ENCODE assay signal across 26 mouse cellular contexts in genomic region chr4:10254029-10254690, GRCm38 (mm10).
DNase-seq lines count a peak whose midpoint lies in the region; ATAC-seq and TF ChIP-seq lines count a peak whose summit lies in the region.
"Had no signal": no experiment of that assay in that cellular context is flagged by ENCODE, and none has a peak within 500 bp of the region (broad histone marks: within the 10 kb centered on the region; RNA-seq: fewer than 3 reads in every experiment).

No protein-coding gene starts in this region.

- DNase-seq in limb, embryonic 10.5 days (ENCODE audit: low spot score) = no peak
- peak; percentile 64 for DNase-seq in limb, embryonic 14.5 days (ENCODE audit: low spot score)
- no peak for DNase-seq in frontal cortex, postnatal 36 days (ENCODE audit: low spot score in 2 of 2)
- no peak for DNase-seq in gastrocnemius, postnatal 25 days
- DNase-seq: adrenal gland, adult 2 months; adrenal gland, postnatal 14 days; cerebellum, adult 11-12 months; cerebellum, adult 8-10 months; cerebellum, postnatal 10 days; cerebellum, postnatal 36 days; embryo, embryonic 11 days; gastrocnemius, postnatal 36 days; heart, adult 2 months; heart, postnatal 14 days; heart, postnatal 4 days had no signal

- H3K4me2 ChIP-seq in forebrain, embryonic 15.5 days (replicated peaks) = no peak overlapping the region
- no peak overlapping the region for H3K4me2 ChIP-seq in forebrain, embryonic 12.5 days
- no peak overlapping the region for H3K4me2 ChIP-seq in limb, embryonic 13.5 days (replicated peaks)
- no peak overlapping the region for H3K4me2 ChIP-seq in forebrain, embryonic 16.5 days (ENCODE audit: low read length)
- no peak overlapping the region for H3K4me2 ChIP-seq in limb, embryonic 14.5 days (replicated peaks; ENCODE audit: low read depth, low read length, severe bottlenecking)
- H3K4me2 ChIP-seq: embryonic facial prominence, embryonic 13.5 days; heart, embryonic 13.5 days had no signal

- H3K4me1 ChIP-seq in forebrain, embryonic 15.5 days = no peaks in the 10 kb centered on the region
- no peaks in the 10 kb centered on the region for H3K4me1 ChIP-seq in forebrain, embryonic 12.5 days
- H3K4me1 ChIP-seq in limb, embryonic 13.5 days = peaks cover 5% of the 10 kb centered on the region; the same call in 1 of the 2 replicates
- no peaks in the 10 kb centered on the region for H3K4me1 ChIP-seq in limb, embryonic 10.5 days
- H3K4me1 ChIP-seq in forebrain, embryonic 16.5 days (replicated peaks; ENCODE audit: control insufficient read depth, insufficient read depth, low read length) = no peaks in the 10 kb centered on the region
- 0 out of 2 replicates have a peak, but pooled peaks cover 2% of the 10 kb centered on the region for H3K4me1 ChIP-seq in limb, embryonic 14.5 days (ENCODE audit: control insufficient read depth, insufficient read depth, low read length)
- H3K4me1 ChIP-seq: embryonic facial prominence, embryonic 10.5 days; embryonic facial prominence, embryonic 13.5 days had no signal

- no peaks in the 10 kb centered on the region for H3K36me3 ChIP-seq in forebrain, embryonic 15.5 days
- no peaks in the 10 kb centered on the region for H3K36me3 ChIP-seq in forebrain, embryonic 12.5 days (replicated peaks)
- no peaks in the 10 kb centered on the region for H3K36me3 ChIP-seq in limb, embryonic 13.5 days
- no peaks in the 10 kb centered on the region for H3K36me3 ChIP-seq in limb, embryonic 10.5 days
- H3K36me3 ChIP-seq in forebrain, embryonic 16.5 days (ENCODE audit: control insufficient read depth, insufficient read depth) = no peaks in the 10 kb centered on the region
- no peaks in the 10 kb centered on the region for H3K36me3 ChIP-seq in limb, embryonic 14.5 days (ENCODE audit: control insufficient read depth, insufficient read depth, low read length)
- H3K36me3 ChIP-seq: embryonic facial prominence, embryonic 10.5 days; embryonic facial prominence, embryonic 13.5 days; heart, embryonic 10.5 days; heart, embryonic 13.5 days had no signal

- no peak overlapping the region for H3K9ac ChIP-seq in forebrain, embryonic 15.5 days (replicated peaks)
- no peak overlapping the region for H3K9ac ChIP-seq in forebrain, embryonic 12.5 days
- H3K9ac ChIP-seq in limb, embryonic 13.5 days = no peak overlapping the region
- no peak overlapping the region for H3K9ac ChIP-seq in forebrain, embryonic 16.5 days (replicated peaks; ENCODE audit: low read depth, low read length)
- no peak overlapping the region for H3K9ac ChIP-seq in limb, embryonic 14.5 days (ENCODE audit: low read depth, low read length, severe bottlenecking)
- H3K9ac ChIP-seq: embryonic facial prominence, embryonic 13.5 days; heart, embryonic 13.5 days had no signal

- no peaks in the 10 kb centered on the region for H3K9me3 ChIP-seq in forebrain, embryonic 15.5 days
- no peaks in the 10 kb centered on the region for H3K9me3 ChIP-seq in forebrain, embryonic 12.5 days
- no peaks in the 10 kb centered on the region for H3K9me3 ChIP-seq in limb, embryonic 13.5 days
- H3K9me3 ChIP-seq in limb, embryonic 10.5 days (replicated peaks) = no peaks in the 10 kb centered on the region
- no peaks in the 10 kb centered on the region for H3K9me3 ChIP-seq in forebrain, embryonic 16.5 days (ENCODE audit: control insufficient read depth, low read length)
- no peaks in the 10 kb centered on the region for H3K9me3 ChIP-seq in limb, embryonic 14.5 days (ENCODE audit: control insufficient read depth, low read length)
- H3K9me3 ChIP-seq: embryonic facial prominence, embryonic 10.5 days; embryonic facial prominence, embryonic 13.5 days; heart, embryonic 10.5 days; heart, embryonic 13.5 days had no signal

- peak; percentile 70 for ATAC-seq in forebrain, embryonic 15.5 days (replicated peaks)
- no peak for ATAC-seq in forebrain, embryonic 12.5 days (ENCODE audit: low FRiP score)
- ATAC-seq in limb, embryonic 13.5 days (ENCODE audit: low FRiP score, low read depth) = peak; percentile 73; the same call in 1 of the 2 replicates
- ATAC-seq in forebrain, embryonic 16.5 days = peak; percentile 77
- peak; percentile 47; the same call in 1 of the 2 replicates for ATAC-seq in limb, embryonic 14.5 days (ENCODE audit: low FRiP score, low read depth)
- ATAC-seq: CD4-positive, CD25-positive, alpha-beta regulatory T cell, adult 4 months; intestine, postnatal 0 days had no signal

- 44% methylated on average over 6 of the region's 6 CpGs for WGBS in forebrain, embryonic 15.5 days
- 73% methylated on average over 6 of the region's 6 CpGs for WGBS in forebrain, embryonic 12.5 days
- WGBS in limb, embryonic 13.5 days = 64% methylated on average over 6 of the region's 6 CpGs
- WGBS in limb, embryonic 10.5 days = 81% methylated on average over 6 of the region's 6 CpGs
- 37% methylated on average over 6 of the region's 6 CpGs for WGBS in forebrain, embryonic 16.5 days
- WGBS in limb, embryonic 14.5 days = 68% methylated on average over 6 of the region's 6 CpGs

- TF ChIP-seq POLR2A in limb, embryonic 14.5 days (IDR thresholded peaks at IDR 0.05; ENCODE audit: borderline replicate concordance, extremely low read depth, insufficient read depth, insufficient read length) = no peak

- no peaks in the 10 kb centered on the region for H3K27me3 ChIP-seq in forebrain, embryonic 15.5 days
- H3K27me3 ChIP-seq in forebrain, embryonic 12.5 days = no peaks in the 10 kb centered on the region
- no peaks in the 10 kb centered on the region for H3K27me3 ChIP-seq in limb, embryonic 13.5 days
- no peaks in the 10 kb centered on the region for H3K27me3 ChIP-seq in limb, embryonic 10.5 days (ENCODE audit: low read depth, poor library complexity, severe bottlenecking)
- no peaks in the 10 kb centered on the region for H3K27me3 ChIP-seq in forebrain, embryonic 16.5 days (replicated peaks; ENCODE audit: control insufficient read depth, insufficient read depth, low read length)
- H3K27me3 ChIP-seq in limb, embryonic 14.5 days (ENCODE audit: control insufficient read depth, insufficient read depth, low read length) = no peaks in the 10 kb centered on the region
- H3K27me3 ChIP-seq: embryonic facial prominence, embryonic 13.5 days; heart, embryonic 13.5 days had no signal

- H3K27ac ChIP-seq in forebrain, embryonic 15.5 days (replicated peaks) = no peak overlapping the region
- H3K27ac ChIP-seq in forebrain, embryonic 12.5 days = no peak overlapping the region
- no peak overlapping the region for H3K27ac ChIP-seq in limb, embryonic 13.5 days
- no peak overlapping the region for H3K27ac ChIP-seq in limb, embryonic 10.5 days
- no peak overlapping the region for H3K27ac ChIP-seq in forebrain, embryonic 16.5 days (ENCODE audit: low read length)
- no peak overlapping the region for H3K27ac ChIP-seq in limb, embryonic 14.5 days (replicated peaks; ENCODE audit: low read depth, low read length)
- H3K27ac ChIP-seq: embryonic facial prominence, embryonic 10.5 days; embryonic facial prominence, embryonic 13.5 days; heart, adult 2 months; heart, embryonic 10.5 days; heart, embryonic 13.5 days had no signal

- H3K4me3 ChIP-seq in forebrain, embryonic 15.5 days = no peak overlapping the region
- H3K4me3 ChIP-seq in forebrain, embryonic 12.5 days (replicated peaks) = no peak overlapping the region
- H3K4me3 ChIP-seq in limb, embryonic 13.5 days = no peak overlapping the region
- no peak overlapping the region for H3K4me3 ChIP-seq in limb, embryonic 10.5 days
- no peak overlapping the region for H3K4me3 ChIP-seq in forebrain, embryonic 16.5 days (replicated peaks; ENCODE audit: low read length)
- no peak overlapping the region for H3K4me3 ChIP-seq in limb, embryonic 14.5 days (replicated peaks; ENCODE audit: low read length)
- H3K4me3 ChIP-seq: embryonic facial prominence, embryonic 10.5 days; embryonic facial prominence, embryonic 13.5 days; erythroblast, embryonic 14.5 days; heart, adult 2 months; heart, embryonic 10.5 days; heart, embryonic 13.5 days had no signal
